Mouse (Mus musculus) heart, embryonic 16.5 days (tissue): Measurements from ENCODE around the gene Il16. TPM values are rescaled to one million over a fixed set of nuclear protein-coding genes. Genes with fewer than 3 reads are reported as not detected.

Experiments used
- ATAC-seq: fragments of 200-750 bp; cut with Nextera tagmentation; replicated peaks from 2 replicates; pipeline ENCODE4 v1.8.0; 2017; ENCODE audit warnings: moderate number of reproducible peaks; ENCODE audit not compliant: insufficient read depth, low FRiP score; ENCODE audit errors: extremely low read depth
- H3K27ac ChIP-seq: fragments of 300-500 bp; sonication (generic); 2 replicates; pipeline ENCODE4 v1.5.1; 2014; ENCODE audit warnings: mild to moderate bottlenecking, low read length, control low read depth, moderate library complexity
- H3K27me3 ChIP-seq: fragments of 300-500 bp; sonication (generic); 2 replicates; pipeline ENCODE4 v1.6.1; 2014; ENCODE audit warnings: low read length, mixed read lengths; ENCODE audit not compliant: control insufficient read depth, insufficient read depth
- H3K36me3 ChIP-seq: fragments of 300-500 bp; sonication (generic); 2 replicates; pipeline ENCODE4 v1.6.1; 2014; ENCODE audit not compliant: control insufficient read depth, insufficient read depth
- H3K4me1 ChIP-seq: fragments of 300-500 bp; sonication (generic); 2 replicates; pipeline ENCODE4 v1.6.1; 2014; ENCODE audit warnings: low read length, mixed read lengths; ENCODE audit not compliant: control insufficient read depth, insufficient read depth
- H3K4me2 ChIP-seq: fragments of 300-500 bp; sonication (generic); 2 replicates; pipeline ENCODE4 v1.6.1; 2014; ENCODE audit warnings: low read depth, mild to moderate bottlenecking, control low read depth, low read length
- H3K4me3 ChIP-seq: fragments of 300-500 bp; sonication (generic); 2 replicates; pipeline ENCODE4 v1.5.1; 2014; ENCODE audit warnings: mild to moderate bottlenecking, control low read depth, low read length
- H3K9ac ChIP-seq: fragments of 300-500 bp; sonication (generic); 2 replicates; pipeline ENCODE4 v1.6.1; 2014; ENCODE audit warnings: low read length, control low read depth
- H3K9me3 ChIP-seq: fragments of 300-500 bp; sonication (generic); replicated peaks from 2 replicates; pipeline ENCODE4 v1.6.1; 2016; ENCODE audit warnings: low read length; ENCODE audit not compliant: control insufficient read depth
- WGBS: fragments of 180-500 bp; shearing (Covaris S2); extraction: QIAGEN DNeasy Blood & Tissue Kit; methylation state at CpG from one replicate; pipeline ENCODE4 v1.1.7; 2014; 5-methylcytosine and 5-hydroxymethylcytosine counted together
- polyA plus RNA-seq: library from polyadenylated mRNA; unstranded; fragments of >200 nt; fragmentation: Nextera tagmentation; extraction: Ambion mirVana; gene quantifications from 2 replicates; pipeline ENCODE4 v1.2.1, GENCODE M21; 2015

Il16 gene
- polyA plus RNA-seq, 1 experiment from 2014 or later: 12.0 TPM

- H3K27ac ChIP-seq: no peak overlapping the region
- no peak for ATAC-seq
Observed at GRCm38 (mm10) chr7:83731297-83731696, 14.2 kb downstream of the Il16 start.

GRCm38 (mm10) chr7:83726936-83727632 lies 18.4 kb downstream of the Il16 start:
- Histone ChIP-seq H3K4me1 (peaks cover 4% of the 10 kb centered on the region), H3K36me3 (no peaks in the 10 kb centered on the region), H3K27me3 (no peaks in the 10 kb centered on the region), H3K9ac (no peak overlapping the region), H3K4me3 (no peak overlapping the region), H3K27ac (no peak overlapping the region), H3K4me2 (no peak overlapping the region), H3K9me3 (no peaks in the 10 kb centered on the region)
- ATAC-seq: no peak
- WGBS: 63% methylated on average over 5 of the region's 5 CpGs

More at GRCm38 (mm10) chr7:83731297-83731696, 14.2 kb downstream of the Il16 start:
- no peaks in the 10 kb centered on the region for H3K36me3 ChIP-seq
- no peak overlapping the region for H3K4me2 ChIP-seq
- no peaks in the 10 kb centered on the region for H3K9me3 ChIP-seq
- H3K4me1 ChIP-seq: no peaks in the 10 kb centered on the region
- no peak overlapping the region for H3K4me3 ChIP-seq
- H3K9ac ChIP-seq: no peak overlapping the region
- H3K27me3 ChIP-seq: no peaks in the 10 kb centered on the region
- WGBS: 70% methylated on average over 6 of the region's 6 CpGs

GRCm38 (mm10) chr7:83725801-83726200 lies 19.7 kb downstream of the Il16 start:
- H3K36me3 ChIP-seq: no peaks in the 10 kb centered on the region
- no peak overlapping the region for H3K27ac ChIP-seq
- H3K9ac ChIP-seq: no peak overlapping the region
- no peak overlapping the region for H3K4me3 ChIP-seq
- peaks cover 4% of the 10 kb centered on the region for H3K4me1 ChIP-seq
- no peak overlapping the region for H3K4me2 ChIP-seq
- no peaks in the 10 kb centered on the region for H3K9me3 ChIP-seq
- no peaks in the 10 kb centered on the region for H3K27me3 ChIP-seq
- no peak for ATAC-seq

GRCm38 (mm10) chr7:83724541-83724940 lies 21.0 kb downstream of the Il16 start:
- 38% methylated on average over 2 of the region's 2 CpGs for WGBS
- Histone ChIP-seq H3K27me3 (no peaks in the 10 kb centered on the region), H3K9me3 (no peaks in the 10 kb centered on the region), H3K9ac (no peak overlapping the region), H3K4me2 (no peak overlapping the region), H3K36me3 (no peaks in the 10 kb centered on the region), H3K4me1 (peaks cover 4% of the 10 kb centered on the region), H3K27ac (no peak overlapping the region), H3K4me3 (no peak overlapping the region)
- ATAC-seq: no peak

GRCm38 (mm10) chr7:83723954-83724353 lies 21.6 kb downstream of the Il16 start:
- no peaks in the 10 kb centered on the region for H3K36me3 ChIP-seq
- H3K27ac ChIP-seq: no peak overlapping the region
- no peak for ATAC-seq
- no peaks in the 10 kb centered on the region for H3K9me3 ChIP-seq
- H3K27me3 ChIP-seq: no peaks in the 10 kb centered on the region
- H3K4me1 ChIP-seq: peaks cover 4% of the 10 kb centered on the region
- no peak overlapping the region for H3K4me3 ChIP-seq
- H3K4me2 ChIP-seq: no peak overlapping the region
- no peak overlapping the region for H3K9ac ChIP-seq

GRCm38 (mm10) chr7:83723221-83723620 lies 22.3 kb downstream of the Il16 start:
- peaks cover 4% of the 10 kb centered on the region for H3K4me1 ChIP-seq
- H3K36me3 ChIP-seq: no peaks in the 10 kb centered on the region
- WGBS: 78% methylated on average over 8 of the region's 8 CpGs

GRCm38 (mm10) chr7:83722485-83722884 lies 23.0 kb downstream of the Il16 start:
- WGBS: 79% methylated on average over 14 of the region's 14 CpGs

More at GRCm38 (mm10) chr7:83723221-83723620, 22.3 kb downstream of the Il16 start:
- no peak for ATAC-seq
- Histone ChIP-seq H3K4me3 (no peak overlapping the region), H3K27ac (no peak overlapping the region), H3K9ac (no peak overlapping the region), H3K27me3 (no peaks in the 10 kb centered on the region), H3K9me3 (no peaks in the 10 kb centered on the region), H3K4me2 (no peak overlapping the region)

GRCm38 (mm10) chr7:83720231-83720630 lies 25.3 kb downstream of the Il16 start:
- Histone ChIP-seq H3K27ac (no peak overlapping the region), H3K4me2 (no peak overlapping the region), H3K4me1 (peaks cover 4% of the 10 kb centered on the region), H3K9ac (no peak overlapping the region), H3K9me3 (no peaks in the 10 kb centered on the region), H3K27me3 (no peaks in the 10 kb centered on the region), H3K4me3 (no peak overlapping the region), H3K36me3 (no peaks in the 10 kb centered on the region)
- 69% methylated on average over 8 of the region's 8 CpGs for WGBS
- ATAC-seq: no peak

More at GRCm38 (mm10) chr7:83722485-83722884, 23.0 kb downstream of the Il16 start:
- no peak overlapping the region for H3K9ac ChIP-seq
- ATAC-seq: no peak
- peaks cover 4% of the 10 kb centered on the region for H3K4me1 ChIP-seq
- no peak overlapping the region for H3K4me3 ChIP-seq
- H3K4me2 ChIP-seq: no peak overlapping the region
- no peaks in the 10 kb centered on the region for H3K36me3 ChIP-seq
- H3K9me3 ChIP-seq: no peaks in the 10 kb centered on the region
- H3K27ac ChIP-seq: no peak overlapping the region
- no peaks in the 10 kb centered on the region for H3K27me3 ChIP-seq

- Histone ChIP-seq H3K4me2 (no peak overlapping the region), H3K27me3 (no peaks in the 10 kb centered on the region), H3K4me1 (no peaks in the 10 kb centered on the region), H3K27ac (no peak overlapping the region), H3K9ac (no peak overlapping the region), H3K36me3 (no peaks in the 10 kb centered on the region), H3K9me3 (no peaks in the 10 kb centered on the region), H3K4me3 (no peak overlapping the region)
- 63% methylated on average over 5 of the region's 5 CpGs for WGBS
- no peak for ATAC-seq
Observed at GRCm38 (mm10) chr7:83717021-83717725, 28.4 kb downstream of the Il16 start.
